Mouse (Mus musculus) spleen, adult 2 months (tissue): Measurements from ENCODE around the gene Slc9a9. TPM values are rescaled to one million over a fixed set of nuclear protein-coding genes. Genes with fewer than 3 reads are reported as not detected.

Experiments
- DNase-seq, 2 experiments: peaks; one replicate each; pipeline versions ENCODE4 v3.0.0 to v3.0.0-alpha.2; 2012 to 2021; ENCODE audit warnings: low spot score in 2 of 2, low read depth in 1 of 2
- H3K27ac ChIP-seq: fragments of 200-500 bp; 2 replicates; pipeline ENCODE4 v1.5.1; 2012; ENCODE audit warnings: low read length, inconsistent platforms; ENCODE audit not compliant: insufficient read depth
- H3K27me3 ChIP-seq: fragments of 200-500 bp; 2 replicates; pipeline ENCODE4 v1.6.1; 2012; ENCODE audit warnings: mild to moderate bottlenecking, moderate library complexity, low read length, inconsistent platforms; ENCODE audit not compliant: control insufficient read depth, insufficient read depth
- H3K36me3 ChIP-seq: fragments of 200-500 bp; 2 replicates; pipeline ENCODE4 v1.6.1; 2012; ENCODE audit warnings: mild to moderate bottlenecking, low read length, inconsistent platforms; ENCODE audit not compliant: control insufficient read depth, insufficient read depth
- H3K4me1 ChIP-seq: fragments of 200-500 bp; 2 replicates; pipeline ENCODE4 v1.6.1; 2011; ENCODE audit warnings: inconsistent platforms; ENCODE audit not compliant: control insufficient read depth, insufficient read depth, insufficient read length
- H3K4me3 ChIP-seq: fragments of 200-500 bp; 2 replicates; pipeline ENCODE4 v1.5.1; 2011; ENCODE audit warnings: mild to moderate bottlenecking, inconsistent platforms; ENCODE audit not compliant: insufficient read depth, insufficient read length; ENCODE audit errors: extremely low read depth
- CTCF ChIP-seq: fragments of 200-500 bp; IDR thresholded peaks from 2 replicates; pipeline ENCODE4 v1.5.1; 2011; ENCODE audit warnings: mild to moderate bottlenecking, inconsistent platforms; ENCODE audit not compliant: insufficient read depth, insufficient read length, insufficient replicate concordance; ENCODE audit errors: extremely low read depth
- POLR2A ChIP-seq: fragments of 200-500 bp; IDR thresholded peaks from 2 replicates; pipeline ENCODE4 v1.6.1; 2011; ENCODE audit warnings: low read depth, low read length, inconsistent platforms
- WGBS: fragments of 180-500 bp; shearing (Covaris S2); methylation state at CpG from one replicate; pipeline ENCODE4 v1.1.7; 2018; 5-methylcytosine and 5-hydroxymethylcytosine counted together
- polyA plus RNA-seq: library from polyadenylated mRNA; depleted of rRNA; stranded (reverse); fragments of >200 nt; gene quantifications from 2 replicates; pipeline ENCODE4 v1.2.3, GENCODE M21; 2012

The Slc9a9 gene
- polyA plus RNA-seq, 1 experiment = 8.3 TPM

GRCm38 (mm10) chr9:95207661-95208060 is 538.0 kb downstream of the Slc9a9 start:
- 87% methylated on average over 7 of the region's 7 CpGs for WGBS
- Histone ChIP-seq H3K36me3 (no peaks in the 10 kb centered on the region), H3K27me3 (no peaks in the 10 kb centered on the region), H3K27ac (no peak overlapping the region), H3K4me1 (no peaks in the 10 kb centered on the region; the same call in 1 of the 2 replicates), H3K4me3 (no peak overlapping the region)
- no peak for TF ChIP-seq POLR2A
- no peak for TF ChIP-seq CTCF
- DNase-seq = no peak

GRCm38 (mm10) chr9:95208681-95209080 is 539.0 kb downstream of the Slc9a9 start:
- H3K4me1 ChIP-seq = no peaks in the 10 kb centered on the region; the same call in 1 of the 2 replicates
- H3K27me3 ChIP-seq = no peaks in the 10 kb centered on the region
- TF ChIP-seq CTCF (no peak), POLR2A (no peak)
- WGBS = 96% methylated on average over 4 of the region's 4 CpGs
- no peaks in the 10 kb centered on the region for H3K36me3 ChIP-seq
- DNase-seq = no peak
- no peak overlapping the region for H3K27ac ChIP-seq
- H3K4me3 ChIP-seq = no peak overlapping the region

GRCm38 (mm10) chr9:95220009-95220408 is 550.3 kb downstream of the Slc9a9 start:
- H3K4me1 ChIP-seq = no peaks in the 10 kb centered on the region
- H3K4me3 ChIP-seq = no peak overlapping the region
- TF ChIP-seq POLR2A (no peak), CTCF (no peak)
- DNase-seq = no peak
- no peaks in the 10 kb centered on the region for H3K27me3 ChIP-seq
- no peak overlapping the region for H3K27ac ChIP-seq
- WGBS = 80% methylated on average over 3 of the region's 3 CpGs
- H3K36me3 ChIP-seq = no peaks in the 10 kb centered on the region

GRCm38 (mm10) chr9:95221310-95221709 is 551.6 kb downstream of the Slc9a9 start:
- WGBS = 91% methylated on average over 5 of the region's 5 CpGs
- Histone ChIP-seq H3K27ac (no peak overlapping the region), H3K36me3 (no peaks in the 10 kb centered on the region), H3K4me3 (no peak overlapping the region), H3K27me3 (no peaks in the 10 kb centered on the region), H3K4me1 (no peaks in the 10 kb centered on the region)
- TF ChIP-seq POLR2A = no peak
- no peak for TF ChIP-seq CTCF
- DNase-seq = no peak

- TF ChIP-seq POLR2A = no peak
- TF ChIP-seq CTCF = no peak
- Histone ChIP-seq H3K27ac (no peak overlapping the region), H3K36me3 (no peaks in the 10 kb centered on the region), H3K4me1 (no peaks in the 10 kb centered on the region), H3K4me3 (no peak overlapping the region), H3K27me3 (no peaks in the 10 kb centered on the region)
- DNase-seq = no peak
- 95% methylated on average over 4 of the region's 4 CpGs for WGBS
Measured at GRCm38 (mm10) chr9:95226986-95227385, 557.3 kb downstream of the Slc9a9 start.

- Histone ChIP-seq H3K27ac (no peak overlapping the region), H3K27me3 (no peaks in the 10 kb centered on the region), H3K36me3 (no peaks in the 10 kb centered on the region), H3K4me3 (no peak overlapping the region), H3K4me1 (no peaks in the 10 kb centered on the region)
- WGBS = 95% methylated on average over 1 of the region's 1 CpGs
- no peak for DNase-seq
- TF ChIP-seq CTCF = no peak
- no peak for TF ChIP-seq POLR2A
Measured at GRCm38 (mm10) chr9:95228123-95228522, 558.4 kb downstream of the Slc9a9 start.

- TF ChIP-seq CTCF (no peak), POLR2A (no peak)
- Histone ChIP-seq H3K36me3 (no peaks in the 10 kb centered on the region), H3K4me3 (no peak overlapping the region), H3K27ac (no peak overlapping the region), H3K27me3 (no peaks in the 10 kb centered on the region), H3K4me1 (no peaks in the 10 kb centered on the region)
- DNase-seq = no peak
- 88% methylated on average over 2 of the region's 2 CpGs for WGBS
Measured at GRCm38 (mm10) chr9:95229147-95229546, 559.4 kb downstream of the Slc9a9 start.
